Mouse (Mus musculus): ENCODE measurements at regions not wholly inside any gene's neighbourhood (a gene's known extent, or its start where the extent isn't known, plus 50 kb on each side); places are given as distances from the start of the nearest gene placed in this dataset.

DNA sequence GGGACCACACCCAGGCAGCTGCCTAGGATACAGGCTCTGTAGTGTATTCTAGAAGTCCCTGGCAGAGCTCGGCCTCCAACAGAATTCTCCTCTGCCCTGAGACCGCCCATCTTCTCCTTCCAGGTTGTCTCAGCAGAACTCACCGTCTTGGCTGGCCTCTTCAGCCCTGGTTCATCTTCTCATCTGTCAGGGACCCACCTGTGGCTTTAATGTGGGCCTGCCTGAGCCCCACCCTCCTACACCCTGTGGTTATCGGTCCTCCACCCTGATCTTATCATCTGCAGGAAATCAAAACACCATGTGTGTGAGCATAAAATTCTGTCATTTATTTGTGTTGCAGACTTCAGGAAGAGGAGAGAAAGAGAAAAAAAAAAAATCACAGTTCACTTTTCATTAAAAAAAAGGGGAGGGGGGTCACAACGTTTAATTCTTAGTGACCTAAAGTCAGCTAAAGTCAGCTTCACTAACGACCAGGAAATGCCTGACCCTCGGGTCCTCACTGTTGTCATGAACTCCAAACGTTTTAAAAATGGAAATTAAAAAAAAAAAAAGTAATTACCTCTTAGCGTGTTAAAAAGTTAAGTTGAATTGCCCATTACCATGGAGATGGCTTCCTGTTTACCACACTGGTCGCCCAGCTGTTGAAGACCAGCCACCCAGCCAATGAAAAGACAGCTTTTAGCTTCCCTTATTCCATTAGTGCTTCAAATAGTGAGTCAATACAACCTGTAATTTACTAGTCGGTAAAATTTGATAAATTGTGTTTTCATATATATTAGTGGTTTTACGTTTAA lies 176.7 kb downstream of the Cog6 start:
- TF ChIP-seq CTCF (IDR thresholded peaks at IDR 0.05; ENCODE audit: insufficient read depth, low read length) (no peak), POLR2A (IDR thresholded peaks at IDR 0.05; ENCODE audit: borderline replicate concordance, extremely low read depth, low read depth, low read length) (no peak)
